Mouse (Mus musculus): ENCODE data around the gene Epha3.

Gene Epha3

DNA sequence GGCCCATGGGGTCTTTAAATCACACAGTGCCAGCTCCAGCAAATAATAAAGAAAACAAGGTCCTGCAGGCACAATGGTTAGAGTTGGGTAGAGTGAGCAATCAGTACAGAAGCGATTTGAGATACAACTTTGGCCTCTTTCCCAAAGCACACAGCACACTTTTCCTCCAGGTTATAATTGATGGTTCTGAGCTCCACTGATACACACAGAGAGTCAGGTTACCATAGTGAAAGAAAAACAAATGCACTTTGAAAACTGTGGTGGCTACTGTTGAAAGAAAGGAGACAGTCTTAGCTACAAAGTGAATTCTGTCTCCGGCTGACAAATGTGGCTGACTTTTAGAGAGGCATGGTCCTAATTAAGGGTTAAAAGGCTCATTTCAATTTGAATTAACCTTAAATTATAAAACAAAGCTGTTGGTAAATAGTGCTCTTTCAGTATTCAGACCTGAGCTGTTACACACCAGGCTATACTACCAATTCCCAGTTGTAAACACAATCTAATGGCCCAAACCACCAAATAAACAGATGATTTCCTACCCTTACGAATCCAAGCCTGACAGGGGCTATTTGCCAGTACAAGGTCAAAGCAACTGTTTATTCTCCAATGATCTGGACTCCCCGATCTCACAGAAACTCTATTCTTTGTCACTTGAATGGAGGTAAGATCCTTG is 205.5 kb downstream of the Epha3 start:
- DNase-seq (ENCODE audit: low read depth in 2 of 2, low spot score in 2 of 2), result no peak

- no peak for DNase-seq (ENCODE audit: low read depth in 2 of 2, low spot score in 2 of 2)
Observed at GRCm38 (mm10) chr16:63657743-63658142, 206.2 kb downstream of the Epha3 start.

GRCm38 (mm10) chr16:63653393-63653918 is 210.5 kb downstream of the Epha3 start:
- DNase-seq (ENCODE audit: low read depth in 2 of 2, low spot score in 2 of 2), result no peak

DNA sequence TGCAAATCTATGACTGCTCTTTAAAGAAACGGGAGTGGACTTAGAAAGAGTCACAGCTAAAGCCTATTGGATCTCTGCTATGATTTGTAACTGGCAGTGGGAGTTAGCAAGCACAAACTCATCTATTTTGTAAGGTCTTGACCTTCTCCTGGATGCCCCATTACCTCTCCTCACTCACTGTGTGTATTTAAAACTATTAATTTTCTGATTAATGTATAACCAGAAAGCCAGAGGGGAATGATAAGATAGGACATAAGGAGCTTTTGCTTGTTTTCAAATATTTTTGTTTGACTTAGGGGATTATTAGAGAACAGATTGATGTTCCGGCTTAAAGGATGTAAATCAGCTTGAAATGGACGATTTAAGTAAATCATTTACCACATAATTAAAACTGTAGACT is 213.2 kb downstream of the Epha3 start:
- no peak for DNase-seq (ENCODE audit: low read depth in 2 of 2, low spot score in 2 of 2)

DNA sequence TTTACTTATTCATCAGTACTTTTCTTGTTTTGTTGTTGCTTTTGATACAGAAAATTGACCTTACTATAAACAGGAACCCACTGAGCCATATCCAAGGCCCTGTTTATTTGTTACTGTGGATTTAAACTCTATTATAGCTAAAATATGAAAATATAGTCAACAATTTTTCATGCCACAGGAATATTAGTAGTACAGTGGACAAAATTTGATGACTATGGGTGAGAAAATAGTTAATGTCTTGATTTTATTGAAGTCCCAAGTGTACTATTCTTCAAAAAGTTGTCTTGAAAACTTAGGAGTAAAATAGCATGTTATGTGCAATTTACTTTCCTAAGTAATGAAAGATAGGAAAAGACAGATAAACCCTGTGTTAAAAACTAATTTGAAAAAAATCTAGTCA is 217.4 kb downstream of the Epha3 start:
- no peak for DNase-seq (ENCODE audit: low read depth in 2 of 2, low spot score in 2 of 2)

DNA sequence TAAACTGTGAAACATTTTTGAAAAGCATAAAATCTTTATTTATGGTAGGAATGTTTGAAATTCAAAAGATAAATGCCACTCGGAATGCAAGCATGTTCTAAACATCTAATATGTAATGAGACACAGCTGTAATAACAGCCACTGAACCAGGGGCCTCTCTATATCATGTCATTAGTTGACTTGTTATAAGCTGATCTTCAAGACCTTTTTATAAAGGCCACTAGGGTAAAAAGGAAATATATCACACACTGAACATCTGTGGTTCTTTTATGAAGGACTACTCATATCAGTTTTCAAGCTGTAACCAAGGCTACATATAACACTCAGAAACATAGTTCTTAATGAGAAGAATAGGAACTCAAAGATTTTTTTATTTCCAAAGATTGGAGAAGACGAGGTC is 221.3 kb downstream of the Epha3 start:
- DNase-seq (ENCODE audit: low read depth in 2 of 2, low spot score in 2 of 2), result no peak

DNA sequence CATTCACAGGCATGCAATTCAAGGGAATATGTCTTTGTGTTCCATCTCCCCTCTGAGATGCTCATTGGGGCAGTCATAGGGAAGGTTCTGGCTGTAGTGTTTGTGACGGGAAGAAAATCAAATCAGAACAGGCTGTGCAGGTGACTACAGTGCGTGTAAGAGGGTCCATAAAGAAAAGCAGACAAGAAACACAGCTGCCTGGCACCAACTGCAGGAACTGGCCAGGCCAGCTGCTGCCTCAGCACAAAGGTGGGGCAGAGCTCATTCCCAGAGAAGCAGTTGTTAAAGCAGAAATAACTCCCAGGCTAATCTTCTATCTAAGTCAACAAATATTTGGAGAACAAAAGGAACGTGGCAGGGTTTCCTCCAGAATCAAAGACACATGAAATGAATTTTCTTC is 222.4 kb downstream of the Epha3 start:
- DNase-seq (ENCODE audit: low read depth in 2 of 2, low spot score in 2 of 2), result no peak

DNA sequence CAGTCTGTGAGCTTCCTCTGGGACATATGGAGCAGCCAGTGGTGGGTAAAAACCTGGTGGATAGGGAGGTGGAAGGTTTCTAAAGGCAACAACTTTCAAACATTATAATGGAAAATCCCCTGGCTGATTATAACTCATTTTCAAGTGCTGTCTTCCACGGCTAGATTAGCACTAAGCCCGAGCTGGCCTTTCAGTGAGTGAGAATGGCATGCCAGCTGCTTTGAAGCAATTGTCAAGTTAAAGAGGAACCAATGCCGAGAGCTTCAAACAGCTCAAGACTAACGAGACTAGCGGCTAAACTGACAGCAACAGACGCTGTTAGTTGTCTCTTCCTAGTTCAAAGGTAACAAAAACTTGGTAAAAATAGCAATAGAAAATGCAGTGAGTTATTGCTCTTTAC is 225.3 kb downstream of the Epha3 start:
- DNase-seq (ENCODE audit: low read depth in 2 of 2, low spot score in 2 of 2), result no peak

- no peak for DNase-seq (ENCODE audit: low read depth in 2 of 2, low spot score in 2 of 2)
Observed at GRCm38 (mm10) chr16:63633748-63634166, 230.2 kb downstream of the Epha3 start.

- no peak for DNase-seq (ENCODE audit: low read depth in 2 of 2, low spot score in 2 of 2)
Observed at GRCm38 (mm10) chr16:63625229-63625628, 238.7 kb downstream of the Epha3 start.

DNA sequence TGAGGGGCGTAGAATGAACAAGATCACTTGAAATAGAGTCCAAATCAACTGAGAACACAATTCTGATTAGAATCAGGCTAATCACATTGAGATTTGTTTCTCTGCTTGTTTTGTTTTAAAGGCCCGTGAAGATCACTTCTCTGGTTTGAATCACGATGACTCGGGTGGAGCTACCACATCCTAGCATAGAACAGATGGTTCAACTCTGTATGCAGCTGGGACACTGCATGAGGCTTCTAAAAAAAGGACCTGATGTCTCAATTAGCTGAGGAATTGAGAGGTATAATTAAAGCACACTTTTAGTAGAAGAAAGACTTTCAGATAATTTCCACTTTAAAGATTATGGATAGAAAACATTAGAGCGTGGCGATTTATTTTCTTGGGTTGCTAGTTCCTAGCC is 242.1 kb downstream of the Epha3 start:
- DNase-seq (ENCODE audit: low read depth in 2 of 2, low spot score in 2 of 2), result no peak

DNA sequence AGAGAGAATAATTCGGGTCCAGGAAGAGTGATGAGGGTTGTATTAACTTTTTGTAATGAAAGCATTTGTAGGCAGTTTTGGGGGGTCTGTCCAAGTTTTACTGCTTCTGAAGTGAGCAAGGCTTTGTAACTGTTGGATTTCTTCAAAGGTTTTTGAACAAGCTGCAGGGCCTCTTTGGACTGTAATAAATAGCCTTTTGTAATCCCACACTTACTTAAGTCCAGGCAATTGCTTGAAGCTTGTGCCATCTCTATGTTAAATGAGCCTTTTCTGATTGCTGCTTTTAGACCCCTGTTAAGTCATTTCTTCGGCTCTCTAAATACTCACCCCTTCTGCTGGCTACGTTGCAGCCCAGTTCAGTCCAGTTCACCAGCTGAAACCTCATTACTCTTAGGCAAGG is 248.6 kb downstream of the Epha3 start:
- no peak for DNase-seq (ENCODE audit: low read depth in 2 of 2, low spot score in 2 of 2)

GRCm38 (mm10) chr16:63613006-63613405 is 251.0 kb downstream of the Epha3 start:
- no peak for DNase-seq (ENCODE audit: low read depth in 2 of 2, low spot score in 2 of 2)

- no peak for DNase-seq (ENCODE audit: low read depth in 2 of 2, low spot score in 2 of 2)
Observed at GRCm38 (mm10) chr16:63600229-63600628, 263.7 kb downstream of the Epha3 start.

GRCm38 (mm10) chr16:63594656-63595055 is 269.3 kb downstream of the Epha3 start:
- no peak for DNase-seq (ENCODE audit: low read depth in 2 of 2, low spot score in 2 of 2)

GRCm38 (mm10) chr16:63569746-63570145 is 294.2 kb downstream of the Epha3 start:
- DNase-seq (ENCODE audit: low read depth in 2 of 2, low spot score in 2 of 2), result no peak

DNA sequence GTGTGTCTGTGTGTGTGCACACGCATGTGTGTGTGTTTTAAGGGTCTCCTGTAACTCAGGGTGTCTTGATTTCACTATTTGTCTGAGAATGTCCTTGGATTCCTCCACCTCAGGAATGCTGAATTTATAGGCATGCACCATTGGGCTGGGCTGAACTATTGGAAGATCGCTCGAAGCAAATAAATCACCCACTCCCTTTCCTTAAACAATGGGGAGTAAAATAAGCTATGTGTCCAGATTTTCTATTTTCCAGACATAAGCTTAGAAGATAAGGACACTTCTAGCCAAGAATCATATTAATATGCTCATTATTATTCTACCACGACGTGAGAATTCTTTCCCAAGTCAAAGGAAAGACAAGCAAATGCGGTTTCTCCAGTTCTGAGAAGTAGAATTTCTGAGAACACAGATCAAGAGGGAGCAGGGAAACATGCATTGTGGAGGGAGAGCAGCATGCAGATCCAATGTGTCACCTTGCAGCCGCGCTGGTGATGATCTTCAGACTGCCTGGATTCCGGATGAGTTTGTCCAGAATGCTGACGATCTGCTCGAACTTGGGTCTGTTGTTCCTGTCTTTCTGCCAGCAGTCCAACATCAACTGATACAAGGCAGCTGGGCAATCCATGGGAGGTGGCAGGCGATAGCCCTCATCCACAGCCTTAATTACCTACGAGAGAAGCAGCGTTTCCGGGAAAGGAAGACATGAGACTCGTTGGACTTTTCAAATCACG is 297.7 kb downstream of the Epha3 start:
- no peak for DNase-seq (ENCODE audit: low read depth in 2 of 2, low spot score in 2 of 2)

GRCm38 (mm10) chr16:63556410-63557146 is 307.4 kb downstream of the Epha3 start:
- DNase-seq (ENCODE audit: low read depth in 2 of 2, low spot score in 2 of 2), result no peak

DNA sequence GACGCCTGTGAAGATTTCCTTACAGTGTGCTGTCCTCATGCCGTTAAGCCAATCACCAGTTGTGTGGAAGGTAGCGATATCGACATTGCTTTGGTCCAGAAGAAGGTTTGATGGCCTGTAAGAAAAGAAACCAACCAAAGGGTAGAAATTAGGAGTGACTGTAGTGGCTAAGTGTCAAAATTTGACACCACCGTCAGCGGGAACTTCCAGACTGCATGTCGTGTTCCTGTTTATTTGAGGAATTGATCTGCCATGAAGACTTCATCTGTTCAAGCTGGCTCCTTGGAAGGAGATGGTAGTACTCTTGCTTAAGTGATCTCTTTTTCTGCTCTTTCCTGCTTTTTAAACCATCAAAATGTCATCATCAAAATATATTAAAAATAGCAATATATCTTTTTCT is 311.4 kb downstream of the Epha3 start:
- DNase-seq (ENCODE audit: low read depth in 2 of 2, low spot score in 2 of 2), result no peak

GRCm38 (mm10) chr16:63539489-63539888 is 324.5 kb downstream of the Epha3 start:
- DNase-seq (ENCODE audit: low read depth in 2 of 2, low spot score in 2 of 2), result no peak

DNA sequence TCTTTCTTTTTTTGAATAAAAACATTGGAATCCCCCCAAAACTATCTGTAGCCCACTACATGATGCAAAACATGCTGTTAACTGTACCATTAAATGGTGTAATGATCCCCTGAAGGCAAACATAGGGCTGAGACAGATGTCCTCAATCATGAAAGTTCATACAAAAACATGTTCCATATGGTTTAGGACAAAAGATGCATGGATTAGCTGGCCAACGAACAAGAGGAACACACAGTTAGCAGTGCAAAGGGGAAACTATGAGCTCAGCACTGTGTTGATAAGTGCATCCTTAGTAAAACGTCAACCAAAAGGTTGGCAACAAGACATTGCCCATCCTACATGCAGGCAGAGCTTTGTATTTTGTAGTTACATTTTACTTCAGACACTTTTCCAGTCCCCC is 335.2 kb downstream of the Epha3 start:
- DNase-seq (ENCODE audit: low read depth in 2 of 2, low spot score in 2 of 2), result no peak

DNA sequence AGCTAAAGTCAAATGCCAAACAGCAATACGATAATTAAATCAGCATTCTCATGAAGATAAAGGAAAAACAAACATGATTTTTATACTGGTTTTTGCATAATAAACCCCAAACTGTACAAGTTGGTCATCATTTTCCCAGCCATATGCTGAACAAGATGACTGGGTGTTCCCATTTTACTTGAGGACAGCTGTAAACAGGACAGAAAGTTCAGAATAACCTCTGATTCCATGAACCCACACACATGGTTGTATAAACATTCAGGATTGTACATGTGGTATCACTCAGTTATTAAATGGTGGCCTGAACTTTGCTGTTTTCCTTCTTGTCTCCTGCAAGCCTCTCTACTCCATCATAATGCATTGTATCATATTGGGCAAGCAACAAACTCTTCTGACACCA is 346.3 kb downstream of the Epha3 start:
- no peak for DNase-seq (ENCODE audit: low read depth in 2 of 2, low spot score in 2 of 2)
